Comparison of ENCODE assay signal across 1 mouse cellular context in genomic region chr7:44896499-44896898, GRCm38 (mm10).
TF ChIP-seq lines count a peak whose summit lies in the region.

No protein-coding gene starts in this region.

TF ChIP-seq in MEL, 35 proteins besides CTCF, POLR2A, EP300 and RAD21 (continued from another document):
- no peak for TF ChIP-seq E2F4 (IDR thresholded peaks at IDR 0.05; ENCODE audit: borderline replicate concordance, low read depth, low read length)
